Mouse (Mus musculus): ENCODE measurements around the gene Etl4. TPM values are rescaled to one million over a fixed set of nuclear protein-coding genes. Genes with fewer than 3 reads are reported as not detected.

Etl4 gene
- total and polyA plus RNA-seq, 3 experiments: not detected

DNA sequence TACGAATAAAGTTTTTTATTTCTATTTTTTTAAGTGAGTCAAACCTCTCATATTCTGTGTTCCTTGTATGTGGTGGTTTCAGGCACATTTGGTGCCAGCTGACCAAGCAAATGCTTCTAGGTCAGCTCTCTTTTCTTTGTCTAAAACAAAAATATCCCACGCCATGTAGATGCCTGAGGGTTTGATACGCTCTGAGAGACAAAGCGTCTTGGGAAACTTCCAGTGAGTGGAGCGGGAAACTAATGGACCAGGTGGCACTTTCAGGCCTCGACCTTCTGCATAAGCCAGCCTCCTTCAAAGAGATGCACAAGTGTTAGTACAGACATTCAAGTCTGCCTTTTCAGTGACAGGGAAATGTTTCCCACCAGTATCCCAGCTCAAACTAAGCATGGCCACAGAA, 426.6 kb downstream of the Etl4 start:
- Histone ChIP-seq H3K27ac (ENCODE audit: control insufficient read depth, low read depth, low read length) (no peak overlapping the region), H3K9ac (ENCODE audit: control insufficient read depth, low read depth, low read length, poor library complexity, severe bottlenecking) (no peak overlapping the region), H3K4me1 (ENCODE audit: control insufficient read depth in 1 of 2, insufficient read depth in 2 of 2, low read length in 2 of 2) (no peaks in the 10 kb centered on the region), H3K27me3 (ENCODE audit: control insufficient read depth in 1 of 2, insufficient read depth in 2 of 2, low read length in 2 of 2) (no peaks in the 10 kb centered on the region), H3K79me2 (ENCODE audit: control insufficient read depth, insufficient read depth, low read length, poor library complexity) (no peaks in the 10 kb centered on the region), H3K9me3 (replicated peaks; ENCODE audit: insufficient read depth, low read length) (no peaks in the 10 kb centered on the region), H3K36me3 (ENCODE audit: control insufficient read depth in 1 of 2, insufficient read depth in 2 of 2, low read length in 2 of 2) (no peaks in the 10 kb centered on the region), H3K4me3 (ENCODE audit: control insufficient read depth in 1 of 2, insufficient read depth in 1 of 2, low read depth in 2 of 2, low read length in 2 of 2) (no peak overlapping the region)
- no peak for DNase-seq (ENCODE audit: low read depth, low spot score)
- no peak for TF ChIP-seq MYC (IDR thresholded peaks at IDR 0.05; ENCODE audit: low read depth, low read length)
- no peak for TF ChIP-seq POLR2A (IDR thresholded peaks at IDR 0.05; ENCODE audit: control insufficient read depth in 1 of 2, insufficient read depth in 1 of 2, low read depth in 1 of 2, low read length in 2 of 2, poor library complexity in 1 of 2)
- no peak for TF ChIP-seq ZNF384 (IDR thresholded peaks at IDR 0.05; ENCODE audit: low read depth, low read length)
- TF ChIP-seq EP300 (IDR thresholded peaks at IDR 0.05; ENCODE audit: low read depth in 1 of 2, low read length in 2 of 2): no peak
- no peak for TF ChIP-seq GABPA (IDR thresholded peaks at IDR 0.05; ENCODE audit: low read depth, low read length)
- TF ChIP-seq HCFC1 (IDR thresholded peaks at IDR 0.05; ENCODE audit: low read depth, low read length): no peak
- TF ChIP-seq UBTF (IDR thresholded peaks at IDR 0.05; ENCODE audit: borderline replicate concordance, insufficient read depth, low read depth, low read length): no peak
- TF ChIP-seq SMC3 (IDR thresholded peaks at IDR 0.05; ENCODE audit: low read depth, low read length): no peak
- TF ChIP-seq BHLHE40 (IDR thresholded peaks at IDR 0.05; ENCODE audit: borderline replicate concordance, low read depth, low read length): no peak

DNA sequence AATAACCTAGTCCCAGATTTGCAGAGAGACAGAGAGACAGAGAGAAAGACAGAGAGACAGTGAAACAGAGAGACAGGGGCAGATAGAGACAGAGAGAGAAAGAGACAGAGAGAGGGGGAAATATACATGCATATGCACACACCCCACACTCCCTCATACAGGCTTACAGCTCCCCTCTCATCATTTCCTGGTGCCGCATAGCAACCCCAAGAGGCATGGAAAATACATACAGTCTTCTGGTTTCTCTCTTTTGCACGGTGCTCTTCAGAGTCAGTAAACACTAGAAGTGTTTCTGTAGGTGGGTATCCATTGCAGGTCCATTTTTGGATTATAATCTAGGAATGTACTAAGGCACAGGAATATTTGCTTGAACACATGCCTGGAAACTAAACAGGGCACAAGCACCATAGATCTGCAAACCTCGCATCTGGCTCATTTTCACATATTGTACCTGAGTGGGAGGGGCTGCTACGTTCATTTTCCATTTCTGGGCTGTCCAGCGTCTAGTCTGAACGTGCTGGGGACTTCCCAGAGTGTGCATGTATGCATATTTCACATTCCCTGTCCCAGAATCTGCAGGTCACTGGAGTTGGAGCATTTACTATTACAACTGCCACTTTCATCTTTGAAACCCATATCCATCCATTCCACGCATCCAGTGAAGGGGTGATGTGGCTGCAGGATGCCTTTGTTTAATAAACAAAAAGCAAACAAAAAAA, 429.6 kb downstream of the Etl4 start:
- H3K27me3 ChIP-seq (ENCODE audit: control insufficient read depth in 1 of 2, insufficient read depth in 2 of 2, low read length in 2 of 2): no peaks in the 10 kb centered on the region
- H3K27ac ChIP-seq (ENCODE audit: control insufficient read depth, low read depth, low read length): no peak overlapping the region
- no peak for DNase-seq (ENCODE audit: low read depth, low spot score)
- no peaks in the 10 kb centered on the region for H3K36me3 ChIP-seq (ENCODE audit: control insufficient read depth in 1 of 2, insufficient read depth in 2 of 2, low read length in 2 of 2)
- TF ChIP-seq ELF1 (IDR thresholded peaks at IDR 0.05; ENCODE audit: low read depth, low read length): no peak
- no peak for TF ChIP-seq RAD21 (IDR thresholded peaks at IDR 0.05; ENCODE audit: low read depth, low read length)
- no peak for TF ChIP-seq NELFE (IDR thresholded peaks at IDR 0.05; ENCODE audit: low read depth, low read length)
- no peak for TF ChIP-seq GABPA (IDR thresholded peaks at IDR 0.05; ENCODE audit: low read depth, low read length)
- TF ChIP-seq GATA1 (IDR thresholded peaks at IDR 0.05; ENCODE audit: low read depth, low read length): no peak
- TF ChIP-seq NRF1 (IDR thresholded peaks at IDR 0.05; ENCODE audit: insufficient read depth, low read depth, low read length, poor library complexity, severe bottlenecking): no peak
- no peak for TF ChIP-seq MYB (IDR thresholded peaks at IDR 0.05; ENCODE audit: low read depth, low read length)
- no peak for TF ChIP-seq EP300 (IDR thresholded peaks at IDR 0.05; ENCODE audit: low read depth in 1 of 2, low read length in 2 of 2)
- TF ChIP-seq SMC3 (IDR thresholded peaks at IDR 0.05; ENCODE audit: low read depth, low read length): no peak
- no peak for TF ChIP-seq SIN3A (IDR thresholded peaks at IDR 0.05; ENCODE audit: low read length)
- TF ChIP-seq CHD2 (IDR thresholded peaks at IDR 0.05; ENCODE audit: low read length): no peak
- no peak for TF ChIP-seq MAZ (IDR thresholded peaks at IDR 0.05; ENCODE audit: low read depth, low read length)
- TF ChIP-seq USF1 (IDR thresholded peaks at IDR 0.05; ENCODE audit: low read depth, low read length): no peak
- TF ChIP-seq TCF12 (IDR thresholded peaks at IDR 0.05; ENCODE audit: low read depth, low read length): no peak
- no peak for TF ChIP-seq UBTF (IDR thresholded peaks at IDR 0.05; ENCODE audit: borderline replicate concordance, insufficient read depth, low read depth, low read length)
- H3K9ac ChIP-seq (ENCODE audit: control insufficient read depth, low read depth, low read length, poor library complexity, severe bottlenecking): no peak overlapping the region
- no peaks in the 10 kb centered on the region for H3K79me2 ChIP-seq (ENCODE audit: control insufficient read depth, insufficient read depth, low read length, poor library complexity)
- no peaks in the 10 kb centered on the region for H3K9me3 ChIP-seq (replicated peaks; ENCODE audit: insufficient read depth, low read length)
- no peak overlapping the region for H3K4me3 ChIP-seq (ENCODE audit: control insufficient read depth in 1 of 2, insufficient read depth in 1 of 2, low read depth in 2 of 2, low read length in 2 of 2)
- H3K4me1 ChIP-seq (ENCODE audit: control insufficient read depth in 1 of 2, insufficient read depth in 2 of 2, low read length in 2 of 2): no peaks in the 10 kb centered on the region
